Mouse (Mus musculus) hindbrain, embryonic 15.5 days (tissue): ENCODE data around the gene Tob2. TPM values are rescaled to one million over a fixed set of nuclear protein-coding genes. Genes with fewer than 3 reads are reported as not detected.

Experiments
- ATAC-seq: fragments of 200-750 bp; cut with Nextera tagmentation; 2 replicates; pipeline ENCODE4 v1.8.0; 2017; ENCODE audit warnings: low read depth, moderate number of reproducible peaks, moderate TSS enrichment; ENCODE audit not compliant: low FRiP score
- H3K27ac ChIP-seq: fragments of 300-500 bp; sonication (generic); replicated peaks from 2 replicates; pipeline ENCODE4 v1.5.1; 2015; ENCODE audit warnings: mild to moderate bottlenecking, inconsistent platforms
- H3K27me3 ChIP-seq: fragments of 300-500 bp; sonication (generic); 2 replicates; pipeline ENCODE4 v1.6.1; 2015; ENCODE audit warnings: control low read depth, inconsistent platforms
- H3K36me3 ChIP-seq: fragments of 300-500 bp; sonication (generic); 2 replicates; pipeline ENCODE4 v1.6.1; 2015; ENCODE audit warnings: control low read depth, inconsistent platforms
- H3K4me1 ChIP-seq: fragments of 300-500 bp; sonication (generic); replicated peaks from 2 replicates; pipeline ENCODE4 v1.6.1; 2015; ENCODE audit warnings: control low read depth, inconsistent platforms
- H3K4me2 ChIP-seq: fragments of 300-500 bp; sonication (generic); 2 replicates; pipeline ENCODE4 v1.6.1; 2015; ENCODE audit warnings: moderate library complexity, mild to moderate bottlenecking, inconsistent platforms
- H3K4me3 ChIP-seq: fragments of 300-500 bp; sonication (generic); 2 replicates; pipeline ENCODE4 v1.5.1; 2015; ENCODE audit warnings: mild to moderate bottlenecking, inconsistent platforms
- H3K9ac ChIP-seq: fragments of 300-500 bp; sonication (generic); 2 replicates; pipeline ENCODE4 v1.6.1; 2015; ENCODE audit warnings: inconsistent platforms
- H3K9me3 ChIP-seq: fragments of 300-500 bp; sonication (generic); 2 replicates; pipeline ENCODE4 v1.6.1; 2016; ENCODE audit warnings: control low read depth, inconsistent platforms
- WGBS: fragments of 180-500 bp; shearing (Covaris S2); methylation state at CpG from one replicate; pipeline ENCODE4 v1.1.7; 2015; 5-methylcytosine and 5-hydroxymethylcytosine counted together
- polyA plus RNA-seq: library from polyadenylated mRNA; unstranded; fragments of >200 nt; fragmentation: Nextera tagmentation; extraction: Ambion mirVana; gene quantifications from 2 replicates; pipeline ENCODE4 v1.2.1, GENCODE M21; 2015

Gene Tob2
- 17.4 and 17.7 TPM in 2 replicates for polyA plus RNA-seq

- no peaks in the 10 kb centered on the region for H3K27me3 ChIP-seq
- peak within 1 kb of the TSS; percentile 95 for H3K4me3 ChIP-seq
- peak within 1 kb of the TSS; percentile 97 for H3K27ac ChIP-seq
- H3K36me3 ChIP-seq = no peaks in the 10 kb centered on the region
- peaks cover 43% of the 10 kb centered on the region for H3K4me1 ChIP-seq
- peak within 1 kb of the TSS; percentile 89 for H3K4me2 ChIP-seq
- H3K9ac ChIP-seq = peak within 1 kb of the TSS; percentile 88
- H3K9me3 ChIP-seq = no peaks in the 10 kb centered on the region
- ATAC-seq = 0 out of 2 replicates have a peak, but pooled peaks have one; percentile 5
- under 1% methylated on average over 44 of the region's 44 CpGs for WGBS
Measured at GRCm38 (mm10) chr15:81858517-81859329, at the start of gene Tob2. Tob2 (minus strand) TSS chr15:81858796.

GRCm38 (mm10) chr15:81907953-81908352 lies 49.4 kb upstream of the Tob2 start:
- Histone ChIP-seq H3K27ac (no peak overlapping the region), H3K4me3 (no peak overlapping the region), H3K9ac (no peak overlapping the region), H3K9me3 (no peaks in the 10 kb centered on the region), H3K4me1 (no peaks in the 10 kb centered on the region), H3K27me3 (no peaks in the 10 kb centered on the region), H3K4me2 (no peak overlapping the region), H3K36me3 (peaks cover 91% of the 10 kb centered on the region)
- ATAC-seq = no peak
- WGBS = 92% methylated on average over 8 of the region's 8 CpGs

- ATAC-seq = no peak
- no peak overlapping the region for H3K27ac ChIP-seq
- H3K4me2 ChIP-seq = no peak overlapping the region
- 37% methylated on average over 2 of the region's 2 CpGs for WGBS
- no peaks in the 10 kb centered on the region for H3K27me3 ChIP-seq
- H3K4me1 ChIP-seq = no peaks in the 10 kb centered on the region
- H3K36me3 ChIP-seq = peaks cover 89% of the 10 kb centered on the region
- no peak overlapping the region for H3K4me3 ChIP-seq
- H3K9me3 ChIP-seq = no peaks in the 10 kb centered on the region
- no peak overlapping the region for H3K9ac ChIP-seq
Measured at GRCm38 (mm10) chr15:81904939-81905338, 46.3 kb upstream of the Tob2 start.

- Histone ChIP-seq H3K36me3 (peaks cover 51% of the 10 kb centered on the region), H3K27ac (no peak overlapping the region), H3K9ac (no peak overlapping the region), H3K4me3 (no peak overlapping the region), H3K9me3 (no peaks in the 10 kb centered on the region), H3K27me3 (no peaks in the 10 kb centered on the region), H3K4me2 (no peak overlapping the region), H3K4me1 (no peaks in the 10 kb centered on the region)
- ATAC-seq = no peak
- 91% methylated on average over 2 of the region's 2 CpGs for WGBS
Measured at GRCm38 (mm10) chr15:81898751-81899150, 40.2 kb upstream of the Tob2 start.

GRCm38 (mm10) chr15:81897607-81898285 lies 39.1 kb upstream of the Tob2 start:
- ATAC-seq = no peak
- H3K9me3 ChIP-seq = no peaks in the 10 kb centered on the region
- no peaks in the 10 kb centered on the region for H3K4me1 ChIP-seq
- H3K4me2 ChIP-seq = no peak overlapping the region
- WGBS = 91% methylated on average over 5 of the region's 5 CpGs
- H3K36me3 ChIP-seq = peaks cover 44% of the 10 kb centered on the region
- no peak overlapping the region for H3K27ac ChIP-seq
- H3K4me3 ChIP-seq = no peak overlapping the region
- no peak overlapping the region for H3K9ac ChIP-seq
- no peaks in the 10 kb centered on the region for H3K27me3 ChIP-seq

GRCm38 (mm10) chr15:81896407-81896806 lies 37.8 kb upstream of the Tob2 start:
- Histone ChIP-seq H3K9ac (no peak overlapping the region), H3K27ac (no peak overlapping the region), H3K4me2 (no peak overlapping the region), H3K36me3 (peaks cover 40% of the 10 kb centered on the region), H3K9me3 (no peaks in the 10 kb centered on the region), H3K27me3 (no peaks in the 10 kb centered on the region), H3K4me1 (no peaks in the 10 kb centered on the region), H3K4me3 (no peak overlapping the region)
- no peak for ATAC-seq
- 75% methylated on average over 2 of the region's 2 CpGs for WGBS

GRCm38 (mm10) chr15:81894002-81894401 lies 35.4 kb upstream of the Tob2 start:
- no peak for ATAC-seq
- H3K27me3 ChIP-seq = no peaks in the 10 kb centered on the region
- H3K4me3 ChIP-seq = no peak overlapping the region
- no peak overlapping the region for H3K9ac ChIP-seq
- 97% methylated on average over 1 of the region's 1 CpGs for WGBS
- no peaks in the 10 kb centered on the region for H3K9me3 ChIP-seq
- no peaks in the 10 kb centered on the region for H3K4me1 ChIP-seq
- peaks cover 47% of the 10 kb centered on the region for H3K36me3 ChIP-seq
- H3K27ac ChIP-seq = no peak overlapping the region
- H3K4me2 ChIP-seq = no peak overlapping the region

- no peak for ATAC-seq
- Histone ChIP-seq H3K27ac (no peak overlapping the region), H3K27me3 (no peaks in the 10 kb centered on the region), H3K9ac (no peak overlapping the region), H3K4me3 (no peak overlapping the region), H3K36me3 (peaks cover 43% of the 10 kb centered on the region), H3K4me2 (no peak overlapping the region), H3K4me1 (no peaks in the 10 kb centered on the region), H3K9me3 (no peaks in the 10 kb centered on the region)
- 97% methylated on average over 8 of the region's 8 CpGs for WGBS
Measured at GRCm38 (mm10) chr15:81891822-81892580, 33.4 kb upstream of the Tob2 start.

GRCm38 (mm10) chr15:81891140-81891802 lies 32.7 kb upstream of the Tob2 start:
- no peak for ATAC-seq
- no peaks in the 10 kb centered on the region for H3K4me1 ChIP-seq
- no peaks in the 10 kb centered on the region for H3K9me3 ChIP-seq
- no peak overlapping the region for H3K4me3 ChIP-seq
- WGBS = 96% methylated on average over 7 of the region's 7 CpGs
- H3K27me3 ChIP-seq = no peaks in the 10 kb centered on the region
- H3K27ac ChIP-seq = no peak overlapping the region
- H3K9ac ChIP-seq = no peak overlapping the region
- no peak overlapping the region for H3K4me2 ChIP-seq
- H3K36me3 ChIP-seq = peaks cover 38% of the 10 kb centered on the region

GRCm38 (mm10) chr15:81889175-81889574 lies 30.6 kb upstream of the Tob2 start:
- Histone ChIP-seq H3K27me3 (no peaks in the 10 kb centered on the region), H3K4me3 (no peak overlapping the region), H3K4me2 (no peak overlapping the region), H3K36me3 (peaks cover 35% of the 10 kb centered on the region), H3K9ac (no peak overlapping the region), H3K4me1 (no peaks in the 10 kb centered on the region), H3K27ac (no peak overlapping the region), H3K9me3 (no peaks in the 10 kb centered on the region)
- ATAC-seq = no peak
- WGBS = 93% methylated on average over 7 of the region's 7 CpGs

- Histone ChIP-seq H3K4me3 (no peak overlapping the region), H3K4me1 (no peaks in the 10 kb centered on the region), H3K9me3 (no peaks in the 10 kb centered on the region), H3K4me2 (no peak overlapping the region), H3K27me3 (no peaks in the 10 kb centered on the region), H3K27ac (no peak overlapping the region), H3K9ac (no peak overlapping the region), H3K36me3 (peaks cover 26% of the 10 kb centered on the region)
- no peak for ATAC-seq
- WGBS = 94% methylated on average over 6 of the region's 6 CpGs
Measured at GRCm38 (mm10) chr15:81886795-81887550, 28.4 kb upstream of the Tob2 start.
